Mouse (Mus musculus) ES-E14 (cell line): Measurements from ENCODE around the gene Phf21a. TPM values are rescaled to one million over a fixed set of nuclear protein-coding genes. Genes with fewer than 3 reads are reported as not detected.

Source experiments
- DNase-seq: peaks from one replicate; pipeline ENCODE4 v3.0.0-alpha.2; 2013; ENCODE audit warnings: low read depth, low spot score
- H3K27ac ChIP-seq: 2 replicates; pipeline ENCODE4 v1.5.1; 2012; ENCODE audit warnings: low read depth, mild to moderate bottlenecking, low read length, moderate library complexity, mixed read lengths; ENCODE audit not compliant: poor library complexity, insufficient read depth, severe bottlenecking
- H3K36me3 ChIP-seq: 2 replicates; pipeline ENCODE4 v1.6.1; 2012; ENCODE audit warnings: mild to moderate bottlenecking, low read length, moderate library complexity, mixed read lengths; ENCODE audit not compliant: control insufficient read depth, poor library complexity, insufficient read depth, severe bottlenecking
- H3K4me1 ChIP-seq, 2 experiments: fragments of 150-350 bp in 1 of 2; sonication (generic) in 1 of 2; 2 replicates each; pipeline ENCODE4 v1.6.1; 2012; ENCODE audit warnings: low read length in 2 of 2, mild to moderate bottlenecking in 1 of 2, mixed read lengths in 1 of 2; ENCODE audit not compliant: control insufficient read depth in 2 of 2, insufficient read depth in 2 of 2, poor library complexity in 1 of 2
- H3K4me3 ChIP-seq, 2 experiments: fragments of 150-350 bp in 1 of 2; sonication (generic) in 1 of 2; 2 replicates each; pipeline ENCODE4 v1.5.1; 2012; ENCODE audit warnings: low read length in 2 of 2, low read depth in 1 of 2, mild to moderate bottlenecking in 1 of 2, mixed read lengths in 1 of 2; ENCODE audit not compliant: insufficient read depth in 1 of 2, poor library complexity in 1 of 2, severe bottlenecking in 1 of 2
- H3K9ac ChIP-seq: 2 replicates; pipeline ENCODE4 v1.6.1; 2012; ENCODE audit warnings: low read depth, mild to moderate bottlenecking, low read length, mixed read lengths; ENCODE audit not compliant: poor library complexity, insufficient read depth, severe bottlenecking
- H3K9me3 ChIP-seq: fragments of 150-350 bp; sonication (generic); 2 replicates; pipeline ENCODE4 v1.6.1; 2012; ENCODE audit warnings: low read depth, mild to moderate bottlenecking, low read length; ENCODE audit not compliant: control insufficient read depth, insufficient read depth
- CHD2 ChIP-seq: IDR thresholded peaks from 2 replicates; pipeline ENCODE4 v1.6.1; 2014; ENCODE audit warnings: mild to moderate bottlenecking, low read depth, low read length, inconsistent platforms
- HCFC1 ChIP-seq: IDR thresholded peaks from 2 replicates; pipeline ENCODE4 v1.6.1; 2012; ENCODE audit warnings: low read length, inconsistent platforms, borderline replicate concordance; ENCODE audit not compliant: insufficient read depth
- MAFK ChIP-seq: IDR thresholded peaks from 2 replicates; pipeline ENCODE4 v1.6.1; 2014; ENCODE audit warnings: mild to moderate bottlenecking, low read depth, low read length, inconsistent platforms; ENCODE audit not compliant: insufficient read depth
- ZC3H11A ChIP-seq: IDR thresholded peaks from 2 replicates; pipeline ENCODE4 v1.6.1; 2012; ENCODE audit warnings: low read depth, mild to moderate bottlenecking, inconsistent platforms, low read length, borderline replicate concordance
- ZNF384 ChIP-seq: IDR thresholded peaks from 2 replicates; pipeline ENCODE4 v1.6.1; 2012; ENCODE audit warnings: low read depth, low read length, inconsistent platforms
- in situ Hi-C, 2 experiments: fragments of 600-800 bp; cut with MboI; formaldehyde crosslinking; loops; one replicate each; pipeline ENCODE4 v1.15.1; 2025; ENCODE audit warnings: low sequenced_read_pairs in 2 of 2, inconsistent platforms in 1 of 2; ENCODE audit not compliant: unreplicated experiment in 2 of 2
- total RNA-seq: library from RNA; depleted of rRNA; stranded (reverse); fragments of 300-350 nt; gene quantifications from 2 replicates; pipeline ENCODE4 v1.2.3, GENCODE M21; 2012

Phf21a gene
- total RNA-seq, 1 experiment, result 23.5 TPM

DNA sequence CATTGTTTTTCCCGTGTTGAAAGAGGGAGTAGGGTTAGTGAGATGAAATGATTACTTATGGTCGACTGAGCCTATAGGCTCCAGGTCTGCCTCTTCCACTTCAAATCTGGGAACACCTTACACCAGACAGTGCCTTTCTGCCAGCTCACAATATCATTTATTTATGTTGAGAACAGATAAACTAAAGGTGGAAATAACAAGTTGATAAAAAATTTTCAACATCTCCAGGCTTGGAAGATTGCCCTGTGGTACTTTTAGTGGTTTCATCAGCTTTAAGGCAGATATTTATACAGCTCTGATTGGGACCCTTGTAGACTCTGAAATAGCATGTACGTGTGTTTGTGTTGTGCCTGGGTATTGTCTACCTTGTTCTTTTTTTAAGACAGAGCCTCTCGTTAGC, 83.4 kb downstream of the Phf21a start:
- H3K4me3 ChIP-seq, result no peak overlapping the region
- H3K9me3 ChIP-seq, result no peaks in the 10 kb centered on the region
- no peak overlapping the region for H3K9ac ChIP-seq
- no peaks in the 10 kb centered on the region for H3K36me3 ChIP-seq
- TF ChIP-seq MAFK, result no peak
- no peak for TF ChIP-seq HCFC1
- no peak for TF ChIP-seq CHD2
- TF ChIP-seq ZNF384, result no peak
- TF ChIP-seq ZC3H11A, result no peak
- in situ Hi-C loops, result no loop called here
- no peak overlapping the region for H3K27ac ChIP-seq
- H3K4me1 ChIP-seq, result peaks cover 0 to 3% of the 10 kb centered on the region in 2 experiments; a peak in 1 of 4 replicates
- DNase-seq, result no peak

DNA sequence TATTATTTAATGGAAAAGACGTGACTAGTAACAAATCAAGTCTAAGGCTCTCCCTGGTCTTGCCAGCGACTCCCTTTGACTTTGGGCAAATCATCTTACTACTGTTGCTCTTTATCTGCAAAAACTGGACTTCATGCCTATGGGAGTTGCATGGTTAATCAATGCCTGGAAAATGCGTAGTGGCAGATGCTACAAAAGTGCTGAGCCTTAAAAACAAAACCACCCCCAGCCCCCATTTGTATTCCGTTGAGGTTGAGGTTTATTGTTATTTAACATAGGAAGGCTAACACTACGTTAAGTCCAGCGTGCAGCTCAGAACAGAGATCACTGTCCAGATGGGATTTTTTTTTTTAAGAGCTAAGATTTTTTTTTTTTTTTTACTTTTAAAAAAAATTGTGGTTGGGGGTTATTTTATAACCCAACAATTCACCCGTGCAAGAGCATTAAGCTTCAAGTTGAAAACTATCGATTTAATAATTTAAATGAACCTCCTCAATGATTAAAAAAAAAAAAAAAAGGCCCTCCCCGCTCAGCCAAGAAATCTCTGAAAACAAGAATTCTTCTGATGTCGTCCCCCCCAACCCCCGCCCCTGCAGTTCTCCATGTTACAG, 89.3 kb downstream of the Phf21a start:
- peak overlapping the region; percentile 77 to 85 for H3K4me3 ChIP-seq
- H3K4me1 ChIP-seq, result peaks cover 2 to 3% of the 10 kb centered on the region in 2 experiments; a peak in 3 of 4 replicates
- H3K9ac ChIP-seq, result peak overlapping the region; percentile 74
- no peaks in the 10 kb centered on the region for H3K9me3 ChIP-seq
- H3K36me3 ChIP-seq, result no peaks in the 10 kb centered on the region
- TF ChIP-seq HCFC1 (no peak), ZC3H11A (no peak), ZNF384 (peak; percentile 58; the same call in 1 of the 2 replicates)
- peak overlapping the region; percentile 86; the same call in 1 of the 2 replicates for H3K27ac ChIP-seq
- in situ Hi-C loops, result no loop called here
- DNase-seq, result no peak

DNA sequence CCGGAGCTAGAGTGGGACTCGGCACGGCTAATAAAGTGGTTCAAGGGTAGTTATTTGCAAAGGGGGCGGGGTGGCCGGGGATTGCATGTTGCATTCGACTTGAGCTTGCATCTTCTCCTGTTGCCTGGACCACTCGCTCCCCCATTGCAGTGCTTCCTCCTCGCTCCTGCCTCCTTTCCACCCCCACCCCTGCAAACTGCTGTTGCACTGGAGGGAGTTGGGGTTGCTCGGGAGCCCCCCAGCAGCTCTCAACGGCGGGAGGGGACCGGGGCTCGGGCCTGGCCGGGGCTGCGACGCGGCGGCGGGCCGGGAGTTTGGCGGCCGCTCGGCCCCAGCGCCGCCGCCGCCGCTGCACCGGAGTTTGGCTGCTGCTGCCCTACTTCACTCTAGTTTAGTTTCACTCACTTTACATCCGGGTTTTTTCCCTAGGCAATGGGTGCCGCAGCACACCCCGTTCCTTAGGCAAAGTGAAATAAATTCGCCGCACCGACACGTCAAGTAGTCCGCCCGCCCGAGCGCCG, 90.1 kb downstream of the Phf21a start:
- H3K4me3 ChIP-seq, result peak overlapping the region; percentile 77 to 85
- TF ChIP-seq HCFC1, result 0 out of 2 replicates have a peak, but pooled peaks have one; percentile 43
- TF ChIP-seq ZNF384, result no peak
- H3K9ac ChIP-seq, result peak overlapping the region; percentile 74
- peak overlapping the region; percentile 86 for H3K27ac ChIP-seq
- no peak for DNase-seq
- H3K36me3 ChIP-seq, result no peaks in the 10 kb centered on the region
- peaks cover 2 to 4% of the 10 kb centered on the region in 2 experiments; a peak in 3 of 4 replicates for H3K4me1 ChIP-seq
- no peaks in the 10 kb centered on the region for H3K9me3 ChIP-seq
- in situ Hi-C loops, result no loop called here

- H3K9ac ChIP-seq, result peak overlapping the region; percentile 81
- H3K36me3 ChIP-seq, result no peaks in the 10 kb centered on the region
- peak overlapping the region; percentile 77 to 87 for H3K4me3 ChIP-seq
- DNase-seq, result no peak
- peaks cover 2 to 4% of the 10 kb centered on the region in 2 experiments; a peak in 3 of 4 replicates for H3K4me1 ChIP-seq
- in situ Hi-C loops, result no loop called here
- H3K27ac ChIP-seq, result peak overlapping the region; percentile 86; the same call in 1 of the 2 replicates
- no peaks in the 10 kb centered on the region for H3K9me3 ChIP-seq
- TF ChIP-seq ZC3H11A (no peak), HCFC1 (peak; percentile 53; the same call in 1 of the 2 replicates), CHD2 (0 out of 2 replicates have a peak, but pooled peaks have one; percentile 28)
Observed at GRCm38 (mm10) chr2:92183613-92184076, 90.7 kb downstream of the Phf21a start.
